Mouse (Mus musculus) cerebellum, adult 2 months (tissue): Measurements from ENCODE around the gene Zan.

Source experiments
- CTCF ChIP-seq: fragments of 200-500 bp; IDR thresholded peaks from 2 replicates; pipeline ENCODE4 v1.5.1; 2011; ENCODE audit warnings: low read depth, mild to moderate bottlenecking, control low read depth, low read length, moderate library complexity, borderline replicate concordance; ENCODE audit not compliant: insufficient read depth
- POLR2A ChIP-seq: fragments of 200-500 bp; IDR thresholded peaks from 2 replicates; pipeline ENCODE4 v1.6.1; 2011; ENCODE audit warnings: low read length, control low read depth, borderline replicate concordance; ENCODE audit not compliant: insufficient read depth

GRCm38 (mm10) chr5:137455206-137455605 lies 21.7 kb downstream of the Zan start:
- TF ChIP-seq CTCF = no peak
- TF ChIP-seq POLR2A = no peak
